Mouse (Mus musculus): ENCODE results near the gene Phyhd1. TPM values are rescaled to one million over a fixed set of nuclear protein-coding genes. Genes with fewer than 3 reads are reported as not detected.

Phyhd1 gene
- polyA plus RNA-seq (2015; fragmentation: Illumina TruSeq; extraction: RNeasy Lipid Tissue Mini Kit (QIAGEN cat#74804); ENCODE audit: insufficient read depth, low replicate concordance), result 27.3 TPM

GRCm38 (mm10) chr2:30265767-30266253, at the start of gene Phyhd1:
Gene Phyhd1, plus strand, starts transcription at chr2:30266203.

DNA sequence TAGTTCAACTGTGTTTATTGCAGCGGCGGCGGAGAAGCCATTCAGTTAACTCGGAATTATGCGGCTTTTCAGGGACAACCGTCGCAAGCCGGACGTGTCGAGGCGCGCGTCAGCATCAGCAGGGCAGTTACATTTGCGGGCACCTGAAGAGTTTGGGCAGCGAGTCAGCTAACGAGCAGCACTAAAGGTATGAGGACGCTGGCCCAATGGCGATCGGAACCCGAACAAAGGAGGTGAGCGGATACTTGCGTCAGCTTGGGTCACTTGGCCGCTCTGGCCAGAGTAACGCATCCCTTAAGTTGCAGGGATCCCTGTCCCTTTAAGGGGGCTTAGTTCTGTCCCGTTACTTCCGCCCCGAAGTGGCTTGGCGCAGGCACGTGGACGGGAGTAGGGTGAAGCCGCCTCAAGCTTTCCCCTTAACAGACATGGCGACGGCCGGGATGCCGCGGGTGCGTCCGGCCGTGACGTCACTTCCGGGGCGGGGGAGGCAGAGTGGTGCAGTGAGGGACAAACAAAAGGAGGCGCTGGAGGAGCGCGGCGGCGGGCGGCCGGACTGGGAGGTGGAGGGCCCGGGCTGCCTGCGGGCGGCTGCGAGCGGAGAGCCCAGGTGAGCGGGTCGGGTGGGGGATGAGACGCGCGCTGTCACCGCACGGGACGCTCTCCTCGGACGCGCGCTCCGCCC, 28.7 kb upstream of the Phyhd1 start, which contains the start of gene Lrrc8a:
TSS of gene Lrrc8a (plus strand) at position 517 of the 682 bp plus-strand sequence.

GRCm38 (mm10) chr2:30240267-30240666, 25.7 kb upstream of the Phyhd1 start, which contains the start of gene Gm28035:
Gene Gm28035, plus strand, starts transcription at chr2:30240567.

GRCm38 (mm10) chr2:30280743-30281142, 14.7 kb downstream of the Phyhd1 start, which contains the start of gene Gm28038:
Gene Gm28038, plus strand, starts transcription at chr2:30281043.

DNA sequence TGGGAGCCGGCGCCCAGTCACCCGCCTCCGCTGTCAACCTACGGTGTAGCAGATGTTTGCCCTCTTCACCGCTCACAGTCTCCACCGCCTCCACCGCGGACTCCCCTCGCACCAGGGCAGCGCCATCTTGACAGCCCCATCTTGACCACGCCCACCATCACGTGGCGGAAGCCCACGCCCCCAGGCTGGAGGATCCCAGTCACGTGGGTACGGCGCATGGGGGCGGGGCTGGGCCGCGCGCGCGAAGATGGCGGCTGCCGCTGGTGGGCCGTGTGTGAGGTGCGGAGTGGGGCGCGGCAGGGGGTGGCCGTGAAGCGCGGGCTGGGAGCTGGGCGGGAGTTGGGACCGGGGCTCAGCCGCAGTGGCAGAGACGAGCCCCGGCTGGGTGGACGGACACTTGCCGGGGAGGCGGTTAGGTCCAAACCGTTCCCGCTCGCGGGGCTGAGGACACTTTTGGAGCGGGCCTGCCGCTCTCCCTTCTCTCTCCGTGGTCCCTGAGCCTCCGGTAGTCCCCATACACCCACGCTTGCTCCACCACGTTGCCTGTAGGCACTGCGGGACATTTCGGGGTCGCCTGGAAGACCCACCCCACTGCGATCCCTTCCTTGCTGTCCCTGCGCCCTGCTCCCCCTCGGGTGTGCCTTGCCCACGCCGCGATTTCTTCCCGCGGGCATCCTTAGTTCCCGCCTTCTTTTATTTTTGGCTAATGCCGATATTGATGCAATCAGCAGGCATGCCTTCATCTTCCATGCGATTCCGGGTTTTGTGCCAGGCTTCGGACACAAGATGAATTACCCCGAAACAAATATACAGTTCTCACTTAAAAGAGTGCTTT, 20.4 kb downstream of the Phyhd1 start, which contains the start of the genes Dolk and Nup188:
TSS of gene Dolk (minus strand) at position 143 of the 835 bp plus-strand sequence.
TSS of gene Nup188 (plus strand) at position 206 of the 835 bp plus-strand sequence.

Other genes starting within 250 kb of the Phyhd1 start
- gene Wdr34, start 217.3 kb upstream of the Phyhd1 start, polyA plus RNA-seq (2015; fragmentation: Illumina TruSeq; extraction: RNeasy Lipid Tissue Mini Kit (QIAGEN cat#74804); ENCODE audit: insufficient read depth, low replicate concordance), result 0.88 TPM
- gene Set, start 208.8 kb upstream of the Phyhd1 start, polyA plus RNA-seq (2015; fragmentation: Illumina TruSeq; extraction: RNeasy Lipid Tissue Mini Kit (QIAGEN cat#74804); ENCODE audit: insufficient read depth, low replicate concordance), result 534 TPM
- gene Pkn3, start 188.5 kb upstream of the Phyhd1 start, polyA plus RNA-seq (2015; fragmentation: Illumina TruSeq; extraction: RNeasy Lipid Tissue Mini Kit (QIAGEN cat#74804); ENCODE audit: insufficient read depth, low replicate concordance), result 1.2 TPM
- gene Zdhhc12, start 172.6 kb upstream of the Phyhd1 start, polyA plus RNA-seq (2015; fragmentation: Illumina TruSeq; extraction: RNeasy Lipid Tissue Mini Kit (QIAGEN cat#74804); ENCODE audit: insufficient read depth, low replicate concordance), result 4.9 TPM
- gene Zer1, start 141.6 kb upstream of the Phyhd1 start, polyA plus RNA-seq (2015; fragmentation: Illumina TruSeq; extraction: RNeasy Lipid Tissue Mini Kit (QIAGEN cat#74804); ENCODE audit: insufficient read depth, low replicate concordance), result 30.0 TPM
- 42.2 TPM for gene Tbc1d13, start 132.5 kb upstream of the Phyhd1 start, polyA plus RNA-seq (2015; fragmentation: Illumina TruSeq; extraction: RNeasy Lipid Tissue Mini Kit (QIAGEN cat#74804); ENCODE audit: insufficient read depth, low replicate concordance)
- gene Endog, start 94.7 kb upstream of the Phyhd1 start, polyA plus RNA-seq (2015; fragmentation: Illumina TruSeq; extraction: RNeasy Lipid Tissue Mini Kit (QIAGEN cat#74804); ENCODE audit: insufficient read depth, low replicate concordance), result 1.2 TPM
- 8.9 TPM for gene Spout1, start 87.7 kb upstream of the Phyhd1 start, polyA plus RNA-seq (2015; fragmentation: Illumina TruSeq; extraction: RNeasy Lipid Tissue Mini Kit (QIAGEN cat#74804); ENCODE audit: insufficient read depth, low replicate concordance)
- gene Kyat1, start 60.4 kb upstream of the Phyhd1 start, polyA plus RNA-seq (2015; fragmentation: Illumina TruSeq; extraction: RNeasy Lipid Tissue Mini Kit (QIAGEN cat#74804); ENCODE audit: insufficient read depth, low replicate concordance), result 5.0 TPM
- 9.8 TPM for gene Lrrc8a, start 28.5 kb upstream of the Phyhd1 start, polyA plus RNA-seq (2015; fragmentation: Illumina TruSeq; extraction: RNeasy Lipid Tissue Mini Kit (QIAGEN cat#74804); ENCODE audit: insufficient read depth, low replicate concordance)
- gene Gm28035, start 25.6 kb upstream of the Phyhd1 start, polyA plus RNA-seq (2015; fragmentation: Illumina TruSeq; extraction: RNeasy Lipid Tissue Mini Kit (QIAGEN cat#74804); ENCODE audit: insufficient read depth, low replicate concordance), result 1.5 TPM
- gene Gm28038, start 14.8 kb downstream of the Phyhd1 start, polyA plus RNA-seq (2015; fragmentation: Illumina TruSeq; extraction: RNeasy Lipid Tissue Mini Kit (QIAGEN cat#74804); ENCODE audit: insufficient read depth, low replicate concordance), result not detected
- 8.9 TPM for gene Dolk, start 20.1 kb downstream of the Phyhd1 start, polyA plus RNA-seq (2015; fragmentation: Illumina TruSeq; extraction: RNeasy Lipid Tissue Mini Kit (QIAGEN cat#74804); ENCODE audit: insufficient read depth, low replicate concordance)
- gene Nup188, start 20.2 kb downstream of the Phyhd1 start, polyA plus RNA-seq (2015; fragmentation: Illumina TruSeq; extraction: RNeasy Lipid Tissue Mini Kit (QIAGEN cat#74804); ENCODE audit: insufficient read depth, low replicate concordance), result 24.6 TPM
- gene Sh3glb2, start 93.1 kb downstream of the Phyhd1 start, polyA plus RNA-seq (2015; fragmentation: Illumina TruSeq; extraction: RNeasy Lipid Tissue Mini Kit (QIAGEN cat#74804); ENCODE audit: insufficient read depth, low replicate concordance), result 19.0 TPM
- gene Miga2, start 98.0 kb downstream of the Phyhd1 start, polyA plus RNA-seq (2015; fragmentation: Illumina TruSeq; extraction: RNeasy Lipid Tissue Mini Kit (QIAGEN cat#74804); ENCODE audit: insufficient read depth, low replicate concordance), result 4.3 TPM
- gene Dolpp1, start 126.1 kb downstream of the Phyhd1 start, polyA plus RNA-seq (2015; fragmentation: Illumina TruSeq; extraction: RNeasy Lipid Tissue Mini Kit (QIAGEN cat#74804); ENCODE audit: insufficient read depth, low replicate concordance), result 9.2 TPM
- gene Crat, start 149.6 kb downstream of the Phyhd1 start, polyA plus RNA-seq (2015; fragmentation: Illumina TruSeq; extraction: RNeasy Lipid Tissue Mini Kit (QIAGEN cat#74804); ENCODE audit: insufficient read depth, low replicate concordance), result 12.9 TPM
- gene Ptpa, start 149.8 kb downstream of the Phyhd1 start, polyA plus RNA-seq (2015; fragmentation: Illumina TruSeq; extraction: RNeasy Lipid Tissue Mini Kit (QIAGEN cat#74804); ENCODE audit: insufficient read depth, low replicate concordance), result 66.8 TPM
- 0.25 TPM for gene Ier5l, start 208.0 kb downstream of the Phyhd1 start, polyA plus RNA-seq (2015; fragmentation: Illumina TruSeq; extraction: RNeasy Lipid Tissue Mini Kit (QIAGEN cat#74804); ENCODE audit: insufficient read depth, low replicate concordance)

All from spleen, adult 10 weeks (tissue).